Mouse (Mus musculus) right cerebral cortex, adult 2 months (tissue): Measurements from ENCODE around the gene Opcml.

Source experiments
- DNase-seq, 2 experiments: peaks; one replicate each; pipeline ENCODE4 v3.0.0; 2021 to 2022; ENCODE audit warnings: low spot score in 2 of 2

Gene Opcml

GRCm38 (mm10) chr9:28932069-28932468 is 1141.5 kb downstream of the Opcml start:
- DNase-seq = peak; percentile 33 to 50

- no peak for DNase-seq
These were observed 1146.6 kb downstream of the Opcml start for GRCm38 (mm10) chr9:28937163-28937562.

DNA sequence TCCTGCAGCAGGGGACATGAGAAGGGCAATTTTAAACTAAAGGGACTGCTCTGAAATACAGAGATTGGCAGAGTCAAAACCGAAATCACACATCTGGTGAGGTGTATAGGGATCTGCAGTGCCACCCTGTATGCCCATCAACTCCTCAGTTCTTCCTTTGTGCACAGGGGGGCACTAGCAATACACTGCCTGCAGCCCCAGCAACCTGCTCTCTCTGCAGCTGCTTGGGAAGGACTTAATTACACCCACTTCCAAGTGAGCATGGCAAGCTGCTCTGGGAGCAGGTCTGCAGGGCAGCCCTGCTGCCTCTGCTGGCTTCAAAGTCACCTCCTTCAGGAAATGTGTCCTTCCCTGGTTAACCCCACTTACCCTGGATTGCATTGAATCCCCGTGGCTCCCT is 1147.4 kb downstream of the Opcml start:
- peak; percentile 34 to 36 for DNase-seq

- no peak for DNase-seq
These were observed 1150.3 kb downstream of the Opcml start for GRCm38 (mm10) chr9:28940901-28941300.

- no peak for DNase-seq
These were observed 1178.9 kb downstream of the Opcml start for GRCm38 (mm10) chr9:28969455-28969854.
